Mouse (Mus musculus) megakaryocyte, embryonic 14.5 days (primary cell): ENCODE results near the gene Abat. TPM values are rescaled to one million over a fixed set of nuclear protein-coding genes. Genes with fewer than 3 reads are reported as not detected.

ENCODE experiments used
- H3K27me3 ChIP-seq: replicated peaks from 2 replicates; pipeline ENCODE3; 2012; ENCODE audit warnings: inconsistent platforms
- H3K36me3 ChIP-seq: replicated peaks from 2 replicates; pipeline ENCODE3; 2012; ENCODE audit warnings: low read length, inconsistent platforms, mixed read lengths
- H3K4me1 ChIP-seq: 2 replicates; pipeline ENCODE4 v1.6.1; 2012; ENCODE audit warnings: inconsistent platforms
- H3K4me3 ChIP-seq: replicated peaks from 2 replicates; pipeline ENCODE3; 2012; ENCODE audit warnings: moderate library complexity, mild to moderate bottlenecking, inconsistent platforms
- H3K9me3 ChIP-seq: 2 replicates; pipeline ENCODE4 v1.6.1; 2012; ENCODE audit warnings: inconsistent platforms
- FLI1 ChIP-seq: IDR thresholded peaks from 2 replicates; pipeline ENCODE4 v1.6.1; 2012; ENCODE audit warnings: low read length, inconsistent platforms, mixed read lengths
- GATA1 ChIP-seq: IDR thresholded peaks from 3 replicates; pipeline ENCODE4 v1.6.1; 2012; ENCODE audit warnings: mixed read lengths, low read length, inconsistent platforms, borderline replicate concordance
- polyA plus RNA-seq: library from polyadenylated mRNA; stranded (reverse); fragments of >175 nt; gene quantifications from 2 replicates; pipeline ENCODE4 v1.2.3, GENCODE M21; 2012; ENCODE audit warnings: low replicate concordance; ENCODE audit not compliant: insufficient read depth

Gene Abat
- polyA plus RNA-seq, 1 experiment, result 0.07 TPM

GRCm38 (mm10) chr16:8570336-8570735, 57.1 kb downstream of the Abat start:
- no peak for TF ChIP-seq GATA1
- no peak for TF ChIP-seq FLI1
- Histone ChIP-seq H3K4me3 (no peak overlapping the region), H3K4me1 (no peaks in the 10 kb centered on the region), H3K9me3 (peaks cover 5% of the 10 kb centered on the region), H3K36me3 (no peaks in the 10 kb centered on the region), H3K27me3 (peaks cover 10% of the 10 kb centered on the region)

- Histone ChIP-seq H3K4me3 (no peak overlapping the region), H3K27me3 (peaks cover 9% of the 10 kb centered on the region), H3K4me1 (no peaks in the 10 kb centered on the region), H3K36me3 (no peaks in the 10 kb centered on the region), H3K9me3 (peaks cover 5% of the 10 kb centered on the region)
- TF ChIP-seq GATA1 (no peak), FLI1 (no peak)
Measured at GRCm38 (mm10) chr16:8570901-8571615, 57.8 kb downstream of the Abat start.

- Histone ChIP-seq H3K9me3 (peaks cover 5% of the 10 kb centered on the region), H3K36me3 (no peaks in the 10 kb centered on the region), H3K27me3 (peaks cover 9% of the 10 kb centered on the region), H3K4me1 (no peaks in the 10 kb centered on the region), H3K4me3 (no peak overlapping the region)
- no peak for TF ChIP-seq FLI1
- no peak for TF ChIP-seq GATA1
Measured at GRCm38 (mm10) chr16:8573041-8573440, 59.8 kb downstream of the Abat start.

GRCm38 (mm10) chr16:8573751-8574150, 60.5 kb downstream of the Abat start:
- Histone ChIP-seq H3K9me3 (peaks cover 5% of the 10 kb centered on the region), H3K36me3 (no peaks in the 10 kb centered on the region)
- TF ChIP-seq FLI1, result no peak
- TF ChIP-seq GATA1, result no peak

GRCm38 (mm10) chr16:8574316-8574715, 61.1 kb downstream of the Abat start:
- Histone ChIP-seq H3K4me1 (no peaks in the 10 kb centered on the region), H3K36me3 (no peaks in the 10 kb centered on the region), H3K4me3 (no peak overlapping the region), H3K9me3 (peaks cover 5% of the 10 kb centered on the region), H3K27me3 (peaks cover 9% of the 10 kb centered on the region)
- TF ChIP-seq FLI1, result no peak
- TF ChIP-seq GATA1, result no peak

More at GRCm38 (mm10) chr16:8573751-8574150, 60.5 kb downstream of the Abat start:
- H3K4me3 ChIP-seq, result no peak overlapping the region
- peaks cover 9% of the 10 kb centered on the region for H3K27me3 ChIP-seq
- no peaks in the 10 kb centered on the region for H3K4me1 ChIP-seq

- Histone ChIP-seq H3K9me3 (peaks cover 5% of the 10 kb centered on the region), H3K4me3 (no peak overlapping the region), H3K27me3 (peaks cover 9% of the 10 kb centered on the region), H3K4me1 (peaks cover 3% of the 10 kb centered on the region; the same call in 1 of the 2 replicates), H3K36me3 (no peaks in the 10 kb centered on the region)
- no peak for TF ChIP-seq GATA1
- no peak for TF ChIP-seq FLI1
Measured at GRCm38 (mm10) chr16:8576111-8576510, 62.9 kb downstream of the Abat start.

- Histone ChIP-seq H3K4me1 (peaks cover 3% of the 10 kb centered on the region; the same call in 1 of the 2 replicates), H3K36me3 (no peaks in the 10 kb centered on the region), H3K4me3 (no peak overlapping the region), H3K9me3 (peaks cover 5% of the 10 kb centered on the region), H3K27me3 (peaks cover 9% of the 10 kb centered on the region)
- no peak for TF ChIP-seq FLI1
Measured at GRCm38 (mm10) chr16:8576901-8577300, 63.7 kb downstream of the Abat start.

- TF ChIP-seq GATA1, result no peak
- no peak for TF ChIP-seq FLI1
- Histone ChIP-seq H3K9me3 (peaks cover 13% of the 10 kb centered on the region), H3K4me1 (peaks cover 3% of the 10 kb centered on the region; the same call in 1 of the 2 replicates), H3K4me3 (no peak overlapping the region), H3K36me3 (no peaks in the 10 kb centered on the region), H3K27me3 (peaks cover 6% of the 10 kb centered on the region)
Measured at GRCm38 (mm10) chr16:8578326-8578725, 65.1 kb downstream of the Abat start.

- Histone ChIP-seq H3K9me3 (peaks cover 13% of the 10 kb centered on the region), H3K27me3 (peaks cover 5% of the 10 kb centered on the region)
- TF ChIP-seq FLI1 (no peak), GATA1 (no peak)
Measured at GRCm38 (mm10) chr16:8579546-8579945, 66.3 kb downstream of the Abat start.

GRCm38 (mm10) chr16:8581661-8582239, 68.5 kb downstream of the Abat start:
- Histone ChIP-seq H3K4me3 (no peak overlapping the region), H3K9me3 (peaks cover 8% of the 10 kb centered on the region), H3K36me3 (no peaks in the 10 kb centered on the region), H3K4me1 (peaks cover 11% of the 10 kb centered on the region), H3K27me3 (peaks cover 5% of the 10 kb centered on the region)
- TF ChIP-seq FLI1, result no peak
- TF ChIP-seq GATA1, result no peak

More at GRCm38 (mm10) chr16:8579546-8579945, 66.3 kb downstream of the Abat start:
- peaks cover 11% of the 10 kb centered on the region for H3K4me1 ChIP-seq
- no peaks in the 10 kb centered on the region for H3K36me3 ChIP-seq
- H3K4me3 ChIP-seq, result no peak overlapping the region
